Comparison of ENCODE assay signal across 15 mouse cellular contexts in the genomic region with DNA sequence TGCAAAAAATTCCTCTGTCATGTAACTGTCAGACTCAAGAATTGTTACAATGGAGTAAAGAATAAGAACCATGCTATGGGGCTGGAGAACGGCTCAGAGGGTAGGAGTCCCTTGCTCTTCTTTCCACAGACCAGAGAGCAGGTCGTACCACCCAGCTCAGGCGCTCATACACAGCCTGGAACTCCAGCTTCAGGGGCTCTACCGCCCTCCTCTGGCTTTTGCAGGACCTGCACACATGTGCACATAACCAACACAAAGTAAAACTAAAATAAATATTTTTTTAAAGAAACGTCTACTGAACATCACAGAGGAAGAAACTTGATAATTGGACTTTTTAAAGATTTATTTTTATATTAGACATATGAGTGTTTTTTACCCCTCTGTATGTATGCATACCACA. TPM values are rescaled to one million over a fixed set of nuclear protein-coding genes. Genes with fewer than 3 reads are reported as not detected.
DNase-seq lines count a peak whose midpoint lies in the region; TF ChIP-seq lines count a peak whose summit lies in the region.
"Had no signal": no experiment of that assay in that cellular context is flagged by ENCODE, and none has a peak within 500 bp of the region (broad histone marks: within the 10 kb centered on the region; RNA-seq: fewer than 3 reads in every experiment).

No protein-coding gene starts in this region.

- peak; percentile 34; the same call in 1 of the 2 replicates for TF ChIP-seq CTCF in gastrocnemius, adult 2 months (IDR thresholded peaks at IDR 0.05)
- TF ChIP-seq CTCF in left cerebral cortex, adult 2 months (IDR thresholded peaks at IDR 0.05): peak; percentile 25

- H3K27ac ChIP-seq in gastrocnemius, adult 2 months: peak overlapping the region; percentile 92; the same call in 1 of the 2 replicates
- H3K27ac ChIP-seq in left cerebral cortex, adult 2 months: no peak overlapping the region
- H3K27ac ChIP-seq in embryonic facial prominence, embryonic 10.5 days (replicated peaks): no peak overlapping the region

- DNase-seq in gastrocnemius, adult 2 months: no peak
- DNase-seq in gastrocnemius, postnatal 14 days: no peak
- DNase-seq in left cerebral cortex, adult 2 months (ENCODE audit: extremely low spot score in 1 of 2, low spot score in 2 of 2): no peak
- no peak for DNase-seq in left cerebral cortex, adult 11 months (ENCODE audit: low spot score)
- peak; percentile 9 for DNase-seq in 416B (ENCODE audit: low read depth)
- DNase-seq in embryonic facial prominence, embryonic 10.5 days (ENCODE audit: low spot score): peak; percentile 20
- no peak for DNase-seq in adrenal gland, postnatal 4 days (ENCODE audit: low spot score in 2 of 2)
- DNase-seq in frontal cortex, postnatal 10 days (ENCODE audit: low spot score in 2 of 2): no peak
- DNase-seq: heart, postnatal 10 days; kidney, adult 9 months; midbrain, embryonic 14.5 days; right cerebral cortex, postnatal 25 days had no signal

- 79% methylated on average over 5 of the region's 5 CpGs for WGBS in embryonic facial prominence, embryonic 10.5 days

- H3K27me3 ChIP-seq in embryonic facial prominence, embryonic 10.5 days (replicated peaks; ENCODE audit: low read depth, poor library complexity, severe bottlenecking): 0 out of 2 replicates have a peak, but pooled peaks cover 6% of the 10 kb centered on the region
- H3K27me3 ChIP-seq: limb, embryonic 15.5 days; stomach, embryonic 15.5 days had no signal

- peaks cover 5% of the 10 kb centered on the region; the same call in 1 of the 2 replicates for H3K36me3 ChIP-seq in embryonic facial prominence, embryonic 10.5 days (replicated peaks)

- H3K4me1 ChIP-seq in embryonic facial prominence, embryonic 10.5 days: peaks cover 4% of the 10 kb centered on the region; the same call in 1 of the 2 replicates
- H3K4me1 ChIP-seq: stomach, embryonic 15.5 days had no signal

- no peak overlapping the region for H3K4me3 ChIP-seq in gastrocnemius, adult 2 months
- H3K4me3 ChIP-seq in left cerebral cortex, adult 2 months: no peak overlapping the region
- H3K4me3 ChIP-seq in embryonic facial prominence, embryonic 10.5 days: no peak overlapping the region
- H3K4me3 ChIP-seq: limb, embryonic 15.5 days; stomach, embryonic 15.5 days had no signal

- no peaks in the 10 kb centered on the region for H3K9me3 ChIP-seq in embryonic facial prominence, embryonic 10.5 days
- H3K9me3 ChIP-seq: limb, embryonic 15.5 days; stomach, embryonic 15.5 days had no signal

- intact Hi-C loops in gastrocnemius, adult 2 months (cut with DNase I): loop anchor here (5.0 kb wide), 1 partner anchor 131 kb away; no protein-coding TSS in a partner anchor
- intact Hi-C loops in gastrocnemius, postnatal 14 days (cut with DNase I; ENCODE audit: low total_unique reads): no loop called here
- intact Hi-C loops in left cerebral cortex, adult 2 months (cut with DNase I): loop anchor here (5.0 kb wide), 2 partner anchors 79 to 186 kb away; a partner anchor contains a TSS

RNA-seq across cellular contexts. Expression of a gene that starts 1.6 kb away (rescaled TPM):
- 100 to 1,000 TPM; 675 to 775 TPM for total RNA-seq in gastrocnemius, adult 2 months (2021)
- 100 to 1,000 TPM; 125 to 230 TPM for total RNA-seq in gastrocnemius, postnatal 14 days (2021)
- total RNA-seq in left cerebral cortex, adult 2 months (2021): 10 to 100 TPM; 48.4 to 58.1 TPM
- polyA plus RNA-seq in embryonic facial prominence, embryonic 10.5 days (2016; fragmentation: Nextera tagmentation; extraction: Ambion mirVana): 1.8 and 2.2 TPM in 2 replicates
- total RNA-seq in adrenal gland, postnatal 4 days (2021): 10 to 100 TPM; 11.8 to 14.6 TPM
- polyA plus RNA-seq: C2C12 had no signal

Comparison
In these comparisons a context has a peak if more than half of its experiments do, and no peak if none do; other contexts are left out.
1. DNase-seq: peak in 416B (single experiment) and embryonic facial prominence, embryonic 10.5 days (single experiment); none in gastrocnemius, adult 2 months (single experiment), gastrocnemius, postnatal 14 days (single experiment), left cerebral cortex, adult 2 months (0 of 2), left cerebral cortex, adult 11 months (single experiment), adrenal gland, postnatal 4 days (0 of 2) and frontal cortex, postnatal 10 days (0 of 2).